Mouse (Mus musculus): Measurements from ENCODE around the gene Mier3. TPM values are rescaled to one million over a fixed set of nuclear protein-coding genes. Genes with fewer than 3 reads are reported as not detected.

The Mier3 gene
- polyA plus RNA-seq, 1 experiment from 2014 or later = 17.1 TPM

GRCm38 (mm10) chr13:111724811-111725164 lies 44.0 kb downstream of the Mier3 start:
- WGBS = under 1% methylated on average over 18 of the region's 18 CpGs
- H3K27me3 ChIP-seq (ENCODE audit: insufficient read depth, poor library complexity, severe bottlenecking) = no peaks in the 10 kb centered on the region
- peaks cover 17% of the 10 kb centered on the region for H3K4me1 ChIP-seq (replicated peaks)
- peak overlapping the region; percentile 89 for H3K27ac ChIP-seq
- peaks cover 11% of the 10 kb centered on the region for H3K9me3 ChIP-seq
- peaks cover 5% of the 10 kb centered on the region for H3K36me3 ChIP-seq
- no peak for DNase-seq (ENCODE audit: low spot score)
- H3K4me3 ChIP-seq = peak overlapping the region; percentile 75

- under 1% methylated on average over 65 of the region's 65 CpGs for WGBS
- Histone ChIP-seq H3K27me3 (ENCODE audit: insufficient read depth, poor library complexity, severe bottlenecking) (no peaks in the 10 kb centered on the region), H3K9me3 (peaks cover 11% of the 10 kb centered on the region), H3K36me3 (no peaks in the 10 kb centered on the region), H3K27ac (peak overlapping the region; percentile 89), H3K4me3 (peak overlapping the region; percentile 75), H3K4me1 (replicated peaks) (peaks cover 17% of the 10 kb centered on the region)
- DNase-seq (ENCODE audit: low spot score) = peak; percentile 100
Observed at GRCm38 (mm10) chr13:111725165-111726077, 44.6 kb downstream of the Mier3 start.

GRCm38 (mm10) chr13:111726898-111727297 lies 46.1 kb downstream of the Mier3 start:
- H3K4me3 ChIP-seq = no peak overlapping the region
- H3K27me3 ChIP-seq (ENCODE audit: insufficient read depth, poor library complexity, severe bottlenecking) = no peaks in the 10 kb centered on the region
- 92% methylated on average over 5 of the region's 5 CpGs for WGBS
- peaks cover 11% of the 10 kb centered on the region for H3K9me3 ChIP-seq
- H3K4me1 ChIP-seq (replicated peaks) = peaks cover 17% of the 10 kb centered on the region
- no peak overlapping the region for H3K27ac ChIP-seq
- DNase-seq (ENCODE audit: low spot score) = no peak
- no peaks in the 10 kb centered on the region for H3K36me3 ChIP-seq

GRCm38 (mm10) chr13:111741204-111741990 lies 60.6 kb downstream of the Mier3 start:
- Histone ChIP-seq H3K27ac (no peak overlapping the region), H3K4me3 (no peak overlapping the region), H3K27me3 (ENCODE audit: insufficient read depth, poor library complexity, severe bottlenecking) (no peaks in the 10 kb centered on the region), H3K4me1 (replicated peaks) (no peaks in the 10 kb centered on the region), H3K36me3 (no peaks in the 10 kb centered on the region), H3K9me3 (no peaks in the 10 kb centered on the region)
- DNase-seq (ENCODE audit: low spot score) = no peak
- WGBS = 81% methylated on average over 7 of the region's 7 CpGs

- no peaks in the 10 kb centered on the region for H3K27me3 ChIP-seq (ENCODE audit: insufficient read depth, poor library complexity, severe bottlenecking)
- no peak overlapping the region for H3K4me3 ChIP-seq
- H3K27ac ChIP-seq = no peak overlapping the region
- no peaks in the 10 kb centered on the region for H3K9me3 ChIP-seq
- H3K36me3 ChIP-seq = no peaks in the 10 kb centered on the region
- DNase-seq (ENCODE audit: low spot score) = no peak
- WGBS = 66% methylated on average over 6 of the region's 6 CpGs
- H3K4me1 ChIP-seq (replicated peaks) = no peaks in the 10 kb centered on the region
Observed at GRCm38 (mm10) chr13:111741991-111742615, 61.3 kb downstream of the Mier3 start.

GRCm38 (mm10) chr13:111744233-111745000 lies 63.6 kb downstream of the Mier3 start:
- DNase-seq (ENCODE audit: low spot score) = no peak
- H3K27me3 ChIP-seq (ENCODE audit: insufficient read depth, poor library complexity, severe bottlenecking) = no peaks in the 10 kb centered on the region
- H3K27ac ChIP-seq = no peak overlapping the region
- H3K9me3 ChIP-seq = no peaks in the 10 kb centered on the region
- H3K36me3 ChIP-seq = peaks cover 14% of the 10 kb centered on the region
- 88% methylated on average over 6 of the region's 6 CpGs for WGBS
- H3K4me1 ChIP-seq (replicated peaks) = no peaks in the 10 kb centered on the region
- no peak overlapping the region for H3K4me3 ChIP-seq

GRCm38 (mm10) chr13:111745216-111745615 lies 64.4 kb downstream of the Mier3 start:
- no peak overlapping the region for H3K27ac ChIP-seq
- no peak for DNase-seq (ENCODE audit: low spot score)
- WGBS = 92% methylated on average over 7 of the region's 7 CpGs

GRCm38 (mm10) chr13:111746831-111747230 lies 66.1 kb downstream of the Mier3 start:
- Histone ChIP-seq H3K9me3 (no peaks in the 10 kb centered on the region), H3K27me3 (ENCODE audit: insufficient read depth, poor library complexity, severe bottlenecking) (no peaks in the 10 kb centered on the region), H3K36me3 (peaks cover 38% of the 10 kb centered on the region), H3K4me3 (no peak overlapping the region), H3K27ac (no peak overlapping the region), H3K4me1 (replicated peaks) (no peaks in the 10 kb centered on the region)
- WGBS = 95% methylated on average over 5 of the region's 5 CpGs
- no peak for DNase-seq (ENCODE audit: low spot score)

More at GRCm38 (mm10) chr13:111745216-111745615, 64.4 kb downstream of the Mier3 start:
- Histone ChIP-seq H3K36me3 (peaks cover 22% of the 10 kb centered on the region), H3K4me3 (no peak overlapping the region), H3K27me3 (ENCODE audit: insufficient read depth, poor library complexity, severe bottlenecking) (no peaks in the 10 kb centered on the region), H3K9me3 (no peaks in the 10 kb centered on the region), H3K4me1 (replicated peaks) (no peaks in the 10 kb centered on the region)

GRCm38 (mm10) chr13:111748301-111749062 lies 67.7 kb downstream of the Mier3 start:
- WGBS = 95% methylated on average over 28 of the region's 28 CpGs
- H3K36me3 ChIP-seq = peaks cover 54% of the 10 kb centered on the region

GRCm38 (mm10) chr13:111753321-111753720 lies 72.5 kb downstream of the Mier3 start:
- Histone ChIP-seq H3K27ac (no peak overlapping the region), H3K27me3 (ENCODE audit: insufficient read depth, poor library complexity, severe bottlenecking) (no peaks in the 10 kb centered on the region), H3K4me3 (no peak overlapping the region), H3K9me3 (peaks cover 10% of the 10 kb centered on the region; the same call in 1 of the 2 replicates), H3K4me1 (replicated peaks) (no peaks in the 10 kb centered on the region), H3K36me3 (peaks cover 98% of the 10 kb centered on the region)
- WGBS = 97% methylated on average over 6 of the region's 6 CpGs
- no peak for DNase-seq (ENCODE audit: low spot score)

More at GRCm38 (mm10) chr13:111748301-111749062, 67.7 kb downstream of the Mier3 start:
- no peaks in the 10 kb centered on the region for H3K9me3 ChIP-seq
- no peaks in the 10 kb centered on the region for H3K4me1 ChIP-seq (replicated peaks)
- H3K27me3 ChIP-seq (ENCODE audit: insufficient read depth, poor library complexity, severe bottlenecking) = no peaks in the 10 kb centered on the region
- no peak for DNase-seq (ENCODE audit: low spot score)
- no peak overlapping the region for H3K4me3 ChIP-seq
- no peak overlapping the region for H3K27ac ChIP-seq

- no peaks in the 10 kb centered on the region for H3K27me3 ChIP-seq (ENCODE audit: insufficient read depth, poor library complexity, severe bottlenecking)
- H3K4me1 ChIP-seq (replicated peaks) = no peaks in the 10 kb centered on the region
- WGBS = 95% methylated on average over 18 of the region's 18 CpGs
- no peak overlapping the region for H3K4me3 ChIP-seq
- DNase-seq (ENCODE audit: low spot score) = no peak
- H3K9me3 ChIP-seq = peaks cover 10% of the 10 kb centered on the region; the same call in 1 of the 2 replicates
- peaks cover 99% of the 10 kb centered on the region for H3K36me3 ChIP-seq
- H3K27ac ChIP-seq = no peak overlapping the region
Observed at GRCm38 (mm10) chr13:111755377-111755776, 74.6 kb downstream of the Mier3 start.
